Mouse (Mus musculus) T-helper 17 cell (primary cell): ENCODE measurements around the gene Mxd1.

ENCODE experiments used
- in situ Hi-C, 2 experiments: fragments of 300-600 bp; cut with MboI, MseI; formaldehyde crosslinking; loops; 1 replicate in 1 of 2; 2 replicates in 1 of 2; pipeline ENCODE4 v1.15.1; 2025; ENCODE audit warnings: high pct_unique_total_duplicates in 2 of 2

The Mxd1 gene

GRCm38 (mm10) chr6:86653026-86653425 lies 15.9 kb downstream of the Mxd1 start:
- in situ Hi-C loops = loop anchor here in 1 of 2 experiments (5.0 kb wide), 1 partner anchor 101 kb away; no protein-coding TSS in a partner anchor

GRCm38 (mm10) chr6:86646143-86646542 lies 22.8 kb downstream of the Mxd1 start:
- in situ Hi-C loops = no loop called here

- in situ Hi-C loops = no loop called here
Observed at GRCm38 (mm10) chr6:86645551-86645950, 23.4 kb downstream of the Mxd1 start.

DNA sequence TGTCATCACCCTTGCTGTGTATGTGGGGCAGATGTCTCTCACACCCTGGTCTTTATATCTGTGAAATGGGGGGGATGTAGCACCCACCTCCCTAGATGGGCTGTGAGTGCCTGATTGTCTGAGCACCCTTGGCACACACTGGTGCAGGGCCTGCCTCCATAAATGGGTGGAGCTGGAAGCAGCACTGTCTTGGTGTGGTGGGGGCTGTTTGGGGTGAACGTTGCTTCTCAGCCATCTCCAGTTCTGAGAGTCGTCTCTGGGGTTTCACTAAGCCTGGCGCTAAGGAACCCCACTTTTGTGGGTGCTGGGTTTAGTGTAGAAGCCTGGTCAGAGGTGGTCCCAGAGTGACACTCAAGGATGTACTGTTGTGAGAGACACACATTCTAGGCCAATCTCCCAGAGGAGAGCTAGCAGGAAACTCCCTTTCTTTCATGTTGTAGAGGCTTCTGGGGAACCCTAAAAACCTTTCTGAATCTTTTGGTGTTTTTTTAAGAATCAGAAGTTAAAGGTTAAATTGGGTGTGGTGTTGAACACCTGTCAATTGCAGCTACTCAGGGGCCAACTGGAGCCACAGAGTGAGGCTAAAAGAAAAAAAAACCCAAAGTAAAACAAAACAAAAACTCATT lies 24.1 kb downstream of the Mxd1 start:
- in situ Hi-C loops = no loop called here

DNA sequence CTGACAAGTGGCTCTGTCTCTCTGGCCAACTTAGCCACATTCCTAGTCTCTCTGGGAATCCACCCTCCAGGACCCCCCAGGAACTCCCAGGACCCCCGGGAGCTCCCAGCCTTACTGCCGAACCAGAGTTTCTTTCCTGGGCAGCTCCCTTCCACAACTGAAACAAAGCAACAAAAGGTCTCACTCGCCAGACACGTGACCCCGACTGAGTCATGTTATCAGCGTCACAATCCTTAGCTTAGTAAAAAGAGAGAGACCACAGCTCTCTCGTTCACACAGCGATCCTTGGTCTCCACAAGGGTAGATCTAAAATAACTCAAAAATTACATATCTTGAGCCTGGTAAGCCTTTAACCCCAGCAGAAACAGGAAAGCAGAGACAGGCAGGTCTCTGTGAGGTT lies 27.2 kb downstream of the Mxd1 start:
- in situ Hi-C loops = no loop called here

DNA sequence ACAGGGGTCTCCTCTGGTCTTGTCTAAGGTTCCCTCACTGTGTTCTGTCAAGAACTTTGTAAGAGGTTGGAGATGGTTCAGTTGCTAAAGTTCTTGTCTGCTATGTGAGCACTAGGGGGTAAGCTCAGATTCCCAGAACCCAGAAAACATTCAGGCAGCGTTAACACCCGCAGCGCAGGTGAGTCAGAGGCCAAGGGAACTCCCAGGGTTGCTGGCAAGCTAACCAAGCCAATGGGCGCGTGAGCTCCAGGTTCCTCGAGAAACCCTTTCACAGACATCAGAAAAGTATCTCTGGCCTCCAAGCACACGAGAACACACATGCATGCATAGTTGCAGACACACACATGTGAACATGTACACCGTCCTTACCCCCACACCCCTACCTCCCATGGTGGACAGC lies 28.2 kb downstream of the Mxd1 start:
- in situ Hi-C loops = no loop called here

DNA sequence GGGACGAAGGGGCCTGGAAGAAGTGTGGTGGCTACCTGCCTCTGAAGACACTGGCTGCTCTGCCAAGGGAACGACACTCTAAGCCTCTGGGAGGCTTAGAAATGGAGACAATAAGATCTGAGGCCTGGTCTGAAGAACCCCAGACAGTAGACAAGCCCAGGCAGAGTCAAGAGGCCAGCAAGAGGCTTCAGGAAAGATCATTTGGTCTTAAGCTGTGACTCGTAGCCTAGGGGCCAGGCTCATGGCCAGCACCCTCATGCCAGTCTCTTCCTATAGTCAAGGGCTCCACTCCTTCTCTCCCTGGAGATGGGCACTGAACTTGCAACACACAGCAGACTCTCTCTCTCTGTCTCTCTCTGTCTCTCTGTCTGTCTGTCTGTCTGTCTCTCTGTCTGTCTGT lies 28.8 kb downstream of the Mxd1 start:
- in situ Hi-C loops = no loop called here

GRCm38 (mm10) chr6:86639180-86640160 lies 29.5 kb downstream of the Mxd1 start:
- in situ Hi-C loops = no loop called here

GRCm38 (mm10) chr6:86638434-86638833 lies 30.5 kb downstream of the Mxd1 start:
- in situ Hi-C loops = no loop called here

DNA sequence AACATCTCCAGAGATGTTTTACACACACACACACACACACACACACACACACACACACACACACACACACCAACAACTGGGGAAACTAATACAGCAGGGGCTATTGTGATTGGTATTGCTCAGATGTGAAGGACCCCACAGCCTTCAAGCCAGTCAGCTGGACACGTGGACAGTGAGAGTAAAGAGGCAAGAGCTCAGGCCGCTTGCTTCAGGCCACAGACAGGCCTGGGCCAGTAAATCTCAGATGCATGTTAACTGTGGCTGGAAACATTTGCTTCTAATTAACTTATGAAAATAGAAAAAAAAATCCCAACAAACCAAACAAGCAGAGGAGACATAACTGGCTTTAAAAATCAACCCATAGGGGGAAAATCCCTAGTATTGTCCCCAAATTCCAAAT lies 31.1 kb downstream of the Mxd1 start:
- in situ Hi-C loops = no loop called here

- in situ Hi-C loops = no loop called here
Observed at GRCm38 (mm10) chr6:86637171-86637835, 31.7 kb downstream of the Mxd1 start.

GRCm38 (mm10) chr6:86636495-86636894 lies 32.5 kb downstream of the Mxd1 start:
- in situ Hi-C loops = no loop called here

DNA sequence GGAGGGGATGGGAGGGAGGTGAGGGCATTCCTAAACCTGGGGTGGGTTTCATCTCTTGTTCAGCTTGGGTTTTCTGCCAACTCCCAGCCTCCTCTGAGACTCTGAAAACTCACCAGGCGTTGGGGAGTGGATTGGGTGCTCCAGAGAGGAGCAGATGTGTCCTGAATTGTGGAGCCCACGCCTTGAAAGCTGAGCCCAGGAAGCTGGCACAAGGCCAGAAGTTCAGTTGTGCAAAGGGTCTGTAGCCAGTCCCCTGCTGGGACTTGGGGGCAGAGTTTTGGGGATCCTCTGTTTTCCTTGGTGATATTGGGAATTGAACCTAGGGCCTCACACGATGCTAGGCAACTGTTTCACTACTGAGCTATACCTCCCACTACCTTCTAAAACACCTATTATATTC lies 38.8 kb downstream of the Mxd1 start:
- in situ Hi-C loops = no loop called here

DNA sequence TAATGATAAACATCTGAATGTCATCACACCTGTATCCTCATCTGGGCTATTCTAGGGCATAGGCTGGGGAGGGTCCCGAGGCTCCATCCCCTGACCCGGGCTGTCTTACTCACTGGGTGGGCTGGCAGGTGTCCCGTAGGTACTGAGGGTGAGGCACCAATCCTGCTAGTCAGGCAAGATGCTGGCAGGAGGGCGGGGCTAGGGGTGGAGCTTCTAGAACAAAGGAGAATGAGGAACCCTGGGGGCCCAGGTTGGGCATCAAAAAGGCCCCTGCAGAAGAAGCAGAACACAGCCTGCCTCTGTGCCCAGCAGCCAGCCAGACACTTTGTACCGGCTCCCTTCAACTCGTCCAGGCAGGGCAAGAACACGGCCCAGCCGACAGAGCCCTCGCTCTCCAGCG lies 41.0 kb downstream of the Mxd1 start, which contains the start of gene Asprv1:
TSS of gene Asprv1 (plus strand) at position 219 of the 400 bp plus-strand sequence.
- in situ Hi-C loops = no loop called here

DNA sequence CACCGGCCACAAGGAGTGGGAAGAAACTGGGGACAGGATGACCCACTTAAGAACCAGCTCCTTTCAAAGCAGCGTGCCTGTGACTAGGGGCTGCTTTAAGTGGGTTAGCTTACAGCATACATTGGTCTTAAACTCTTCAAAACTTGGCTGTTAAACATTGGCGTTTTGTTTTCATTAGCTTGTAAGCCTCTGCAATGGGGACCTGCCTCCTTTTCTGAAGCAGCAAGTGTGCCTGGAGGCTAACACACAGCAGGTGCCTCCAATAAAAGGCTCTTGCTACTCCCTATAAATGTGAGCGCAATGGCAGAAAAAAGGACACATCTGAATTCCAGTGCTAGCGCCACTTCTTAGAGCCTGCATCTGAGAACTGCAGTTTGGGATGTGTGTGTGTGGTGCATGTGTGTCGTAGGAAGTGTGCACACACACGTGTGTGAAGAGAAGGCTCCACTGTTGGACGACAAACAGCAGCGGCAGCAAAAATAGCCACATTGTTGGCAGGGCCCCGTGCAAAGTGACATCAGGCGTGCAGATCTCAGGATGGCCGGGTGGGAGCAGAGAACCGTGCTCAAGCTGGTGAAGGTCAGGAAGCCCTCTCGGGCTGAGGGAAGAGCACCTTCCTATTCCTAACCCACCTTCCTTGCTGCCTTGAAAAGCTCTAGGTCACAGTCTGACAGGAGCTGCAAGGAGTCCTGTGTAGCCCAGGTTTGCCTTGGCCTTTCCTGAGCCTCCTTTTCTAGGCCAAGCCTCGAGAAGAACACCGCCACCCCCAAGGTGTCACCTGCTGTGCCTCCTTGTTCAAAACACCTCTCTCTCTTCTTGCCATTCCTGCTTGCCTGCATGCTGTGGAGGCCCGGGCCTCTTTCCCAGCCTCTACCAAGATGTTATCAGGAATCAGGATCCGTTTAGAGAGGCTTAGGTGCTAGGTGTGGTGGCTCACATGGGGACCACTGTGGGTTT lies 44.6 kb downstream of the Mxd1 start:
- in situ Hi-C loops = no loop called here

DNA sequence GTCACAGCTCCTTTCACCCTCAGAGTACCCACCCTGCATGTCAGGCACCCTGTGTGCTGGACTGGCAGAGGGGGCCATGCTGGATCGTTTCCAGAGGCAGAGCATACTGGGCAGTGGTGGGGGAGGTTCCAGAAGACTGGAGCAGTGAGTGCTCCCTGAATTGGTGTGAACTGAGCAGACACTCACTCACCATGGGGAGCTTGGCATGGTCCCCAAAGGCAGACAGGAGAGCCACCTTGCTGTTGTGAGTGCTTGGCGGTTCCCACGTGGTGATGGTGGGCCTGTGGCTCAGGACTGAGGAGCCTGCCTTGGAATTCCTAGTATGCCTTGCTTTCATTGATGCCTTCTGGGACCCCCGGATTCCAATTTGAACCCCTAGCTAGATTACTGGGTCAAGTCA lies 45.8 kb downstream of the Mxd1 start:
- in situ Hi-C loops = no loop called here

- in situ Hi-C loops = no loop called here
Observed at GRCm38 (mm10) chr6:86615301-86615700, 53.7 kb downstream of the Mxd1 start.

DNA sequence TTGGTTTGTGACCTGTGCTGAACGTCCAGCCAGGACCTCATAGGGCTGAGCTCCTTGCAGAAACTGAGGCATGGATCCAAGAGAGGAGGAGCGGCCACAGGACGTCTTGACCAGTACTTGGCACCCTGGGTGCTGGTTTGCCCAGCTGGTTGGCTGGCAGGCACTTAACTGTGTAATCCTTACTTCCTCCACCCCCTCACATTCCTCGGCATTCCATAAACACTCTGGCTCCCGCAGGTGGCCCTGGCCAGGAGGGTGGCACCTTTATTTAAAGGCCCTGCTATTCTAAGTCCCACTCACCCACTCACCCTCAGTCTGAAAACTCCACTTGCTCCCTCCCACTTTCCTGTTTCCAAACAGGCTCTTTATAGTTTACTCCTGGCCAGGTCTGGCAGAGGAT lies 58.2 kb downstream of the Mxd1 start:
- in situ Hi-C loops = no loop called here

DNA sequence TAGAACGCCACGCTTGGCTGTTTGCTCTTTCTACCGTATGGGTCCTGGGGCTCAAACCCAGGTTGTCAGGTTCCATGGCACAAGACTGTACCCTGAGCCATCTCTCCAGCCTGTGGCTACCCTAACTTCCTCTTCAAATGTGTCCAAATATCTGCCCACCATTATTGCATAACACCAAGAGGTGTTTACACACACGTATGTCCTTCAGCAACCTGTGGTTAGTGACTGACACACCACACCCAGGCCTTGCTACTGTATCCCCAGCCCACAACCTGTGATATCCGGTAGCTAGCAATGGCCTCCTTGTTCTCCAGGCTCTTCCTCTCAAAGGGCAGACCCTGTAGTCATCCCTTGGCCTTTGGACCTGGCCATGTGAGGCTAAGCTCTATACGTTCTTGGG lies 59.7 kb downstream of the Mxd1 start:
- in situ Hi-C loops = no loop called here

DNA sequence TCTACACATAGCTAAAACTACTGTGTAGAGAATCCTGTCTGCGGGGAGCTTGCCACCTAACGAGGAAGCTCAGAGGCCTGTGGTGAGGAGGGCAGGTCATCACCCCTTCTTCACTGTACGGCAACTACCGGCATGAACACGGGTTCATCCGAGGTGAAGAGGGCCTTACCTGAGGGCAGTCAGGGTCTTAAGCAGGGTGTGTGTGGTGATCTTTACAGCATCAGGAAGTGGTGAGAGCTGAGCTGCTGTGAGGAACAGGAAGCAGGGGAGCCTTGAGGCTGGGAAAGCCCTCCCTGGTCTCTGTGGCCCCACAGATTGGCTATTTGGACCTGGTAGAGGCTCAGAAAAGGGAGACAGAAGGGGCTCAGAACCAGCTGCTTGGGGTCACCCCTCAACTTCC lies 61.5 kb downstream of the Mxd1 start:
- in situ Hi-C loops = no loop called here

- in situ Hi-C loops = no loop called here
Observed at GRCm38 (mm10) chr6:86606289-86606688, 62.7 kb downstream of the Mxd1 start.
